Mouse (Mus musculus) CH12.LX (cell line): ENCODE results near the gene Zfp787. TPM values are rescaled to one million over a fixed set of nuclear protein-coding genes. Genes with fewer than 3 reads are reported as not detected.
"Not testable (repeated sequence)": the region's sequence is repeated elsewhere in the genome, so short reads cannot be mapped to it uniquely, and the experiment has no call there.

Experiments
- DNase-seq: peaks from one replicate; pipeline ENCODE4 v3.0.0-alpha.2; 2013; ENCODE audit errors: extremely low read depth
- H3K27ac ChIP-seq: 2 replicates; pipeline ENCODE4 v1.5.1; 2012; ENCODE audit warnings: low read depth, mild to moderate bottlenecking, control low read depth, moderate library complexity; ENCODE audit not compliant: insufficient read depth
- H3K27me3 ChIP-seq: replicated peaks from 2 replicates; pipeline ENCODE3; 2012; ENCODE audit warnings: inconsistent platforms
- H3K36me3 ChIP-seq, 2 experiments: replicated peaks in 1 of 2; 2 replicates each; pipeline versions ENCODE3 to v1.6.1; 2012; ENCODE audit warnings: inconsistent platforms in 1 of 2, low read length in 1 of 2, mild to moderate bottlenecking in 1 of 2, mixed read lengths in 1 of 2, moderate library complexity in 1 of 2; ENCODE audit not compliant: control insufficient read depth in 1 of 2, insufficient read depth in 1 of 2
- H3K4me1 ChIP-seq, 2 experiments: 2 replicates each; pipeline ENCODE4 v1.6.1; 2012; ENCODE audit warnings: inconsistent platforms in 1 of 2, moderate library complexity in 1 of 2; ENCODE audit not compliant: insufficient read depth in 2 of 2, control insufficient read depth in 1 of 2
- H3K4me2 ChIP-seq: 2 replicates; pipeline ENCODE4 v1.6.1; 2012; ENCODE audit warnings: low read depth, mild to moderate bottlenecking, control low read depth; ENCODE audit not compliant: poor library complexity, insufficient read depth, severe bottlenecking
- H3K4me3 ChIP-seq, 3 experiments: fragments of 150-350 bp in 1 of 3; sonication (generic) in 1 of 3; replicated peaks in 1 of 3; 2 replicates each; pipeline versions ENCODE3 to v1.5.1; 2011 to 2012; ENCODE audit warnings: low read depth in 2 of 3, low read length in 2 of 3, mild to moderate bottlenecking in 2 of 3, moderate library complexity in 2 of 3, control low read depth in 1 of 3, improper control_type of control experiment in 1 of 3, inconsistent platforms in 1 of 3, mixed read lengths in 1 of 3; ENCODE audit not compliant: poor library complexity in 1 of 3
- H3K79me2 ChIP-seq: replicated peaks from 2 replicates; pipeline ENCODE4 v1.6.1; 2012; ENCODE audit warnings: mild to moderate bottlenecking, moderate library complexity; ENCODE audit not compliant: control insufficient read depth, poor library complexity, insufficient read depth, severe bottlenecking; ENCODE audit errors: extremely low read depth
- H3K9ac ChIP-seq: 2 replicates; pipeline ENCODE4 v1.6.1; 2012; ENCODE audit warnings: low read depth, mild to moderate bottlenecking, control low read depth, moderate library complexity; ENCODE audit not compliant: insufficient read depth
- H3K9me3 ChIP-seq: replicated peaks from 2 replicates; pipeline ENCODE3; 2012; ENCODE audit warnings: low read length, inconsistent platforms, mixed read lengths
- CHD2 ChIP-seq: IDR thresholded peaks from 2 replicates; pipeline ENCODE4 v1.6.1; 2011; ENCODE audit warnings: low read length, improper control_type of control experiment
- CTCF ChIP-seq, 2 experiments: IDR thresholded peaks in 1 of 2; conservative IDR thresholded peaks in 1 of 2; 2 replicates each; pipeline ENCODE4 v1.5.1; 2011 to 2012; ENCODE audit warnings: low read depth in 2 of 2, low read length in 2 of 2, improper control_type of control experiment in 1 of 2, inconsistent platforms in 1 of 2, mild to moderate bottlenecking in 1 of 2, moderate library complexity in 1 of 2
- ELF1 ChIP-seq: IDR thresholded peaks from 2 replicates; pipeline ENCODE4 v1.6.1; 2014; ENCODE audit warnings: low read depth, mild to moderate bottlenecking, inconsistent platforms, low read length, improper control_type of control experiment
- HCFC1 ChIP-seq: IDR thresholded peaks from 2 replicates; pipeline ENCODE4 v1.6.1; 2012; ENCODE audit warnings: low read depth, mild to moderate bottlenecking, inconsistent platforms, low read length, improper control_type of control experiment
- IRF4 ChIP-seq: IDR thresholded peaks from 2 replicates; pipeline ENCODE4 v1.6.1; 2014; ENCODE audit warnings: low read depth, mild to moderate bottlenecking, inconsistent platforms, low read length, improper control_type of control experiment
- MAZ ChIP-seq: IDR thresholded peaks from 2 replicates; pipeline ENCODE4 v1.6.1; 2012; ENCODE audit warnings: low read depth, mild to moderate bottlenecking, inconsistent platforms, low read length, improper control_type of control experiment, moderate library complexity
- MEF2A ChIP-seq: IDR thresholded peaks from 2 replicates; pipeline ENCODE4 v1.6.1; 2014; ENCODE audit warnings: low read depth, mild to moderate bottlenecking, inconsistent platforms, low read length, improper control_type of control experiment, borderline replicate concordance
- MXI1 ChIP-seq: IDR thresholded peaks from 2 replicates; pipeline ENCODE4 v1.6.1; 2011; ENCODE audit warnings: mild to moderate bottlenecking, low read depth, low read length, improper control_type of control experiment
- NRF1 ChIP-seq: IDR thresholded peaks from 2 replicates; pipeline ENCODE4 v1.6.1; 2014; ENCODE audit warnings: low read depth, mild to moderate bottlenecking, inconsistent platforms, low read length, improper control_type of control experiment, moderate library complexity
- PAX5 ChIP-seq: IDR thresholded peaks from 2 replicates; pipeline ENCODE4 v1.6.1; 2012; ENCODE audit warnings: low read length, inconsistent platforms, mixed read lengths
- POLR2A ChIP-seq: IDR thresholded peaks from 2 replicates; pipeline ENCODE4 v1.6.1; 2011; ENCODE audit warnings: low read depth, mild to moderate bottlenecking, improper control_type of control experiment, low read length
- RAD21 ChIP-seq: IDR thresholded peaks from 2 replicates; pipeline ENCODE4 v1.6.1; 2011; ENCODE audit warnings: low read depth, mild to moderate bottlenecking, low read length, improper control_type of control experiment, moderate library complexity
- SMC3 ChIP-seq: IDR thresholded peaks from 2 replicates; pipeline ENCODE4 v1.6.1; 2011; ENCODE audit warnings: low read depth, low read length, improper control_type of control experiment
- TBP ChIP-seq: conservative IDR thresholded peaks from 2 replicates; pipeline ENCODE4 v1.6.1; 2011; ENCODE audit warnings: low read depth, low read length, improper control_type of control experiment
- ZC3H11A ChIP-seq: IDR thresholded peaks from 2 replicates; pipeline ENCODE4 v1.6.1; 2012; ENCODE audit warnings: low read depth, mild to moderate bottlenecking, inconsistent platforms, low read length, improper control_type of control experiment
- ZMIZ1 ChIP-seq: IDR thresholded peaks from 2 replicates; pipeline ENCODE4 v1.6.1; 2012; ENCODE audit warnings: low read depth, mild to moderate bottlenecking, inconsistent platforms, low read length, improper control_type of control experiment
- dilution Hi-C: fragments of 300-500 bp; cut with MboI; formaldehyde crosslinking; loops from 2 replicates; pipeline ENCODE4 v1.14.3; 2020; ENCODE audit warnings: low sequenced_read_pairs; ENCODE audit not compliant: extremely low pct_unique_long_range_greater_than_20kb, extremely low pct_ligation_motif_present
- in situ Hi-C: fragments of 300-500 bp; cut with MboI; formaldehyde crosslinking; loops from 3 replicates; pipeline ENCODE4 v1.14.3; 2019; ENCODE audit warnings: low sequenced_read_pairs, low pct_ligation_motif_present, low pct_unique_long_range_greater_than_20kb, mixed read lengths
- polyA plus RNA-seq: library from polyadenylated mRNA; unstranded; fragments of >175 nt; gene quantifications from 2 replicates; pipeline ENCODE4 v1.2.1, GENCODE M21; 2012; ENCODE audit warnings: low read depth; ENCODE audit not compliant: insufficient read length
- total RNA-seq, 2 experiments: library from RNA; depleted of rRNA; stranded (reverse); fragments of 300-350 nt in 1 of 2; fragments of >200 nt in 1 of 2; gene quantifications; 2 replicates each; pipeline ENCODE4 v1.2.3; 2012 to 2014

The Zfp787 gene
- total and polyA plus RNA-seq, 3 experiments, result 19.0 to 28.3 (median 22.1) TPM

- Histone ChIP-seq H3K4me2 (no peak overlapping the region), H3K9ac (no peak overlapping the region), H3K36me3 (peaks cover 5 to 19% of the 10 kb centered on the region in 2 experiments), H3K4me3 (no peak overlapping the region), H3K79me2 (no peaks in the 10 kb centered on the region), H3K4me1 (0 out of 4 replicates have a peak, but pooled peaks cover 0 to 3% of the 10 kb centered on the region in 2 experiments), H3K27me3 (no peaks in the 10 kb centered on the region), H3K27ac (no peak overlapping the region), H3K9me3 (no peaks in the 10 kb centered on the region)
- in situ Hi-C loops, result loop anchor here (5.0 kb wide), 1 partner anchor 65 kb away; no protein-coding TSS in a partner anchor
- dilution Hi-C loops, result no loop called here
- TF ChIP-seq MEF2A (no peak), ELF1 (no peak), IRF4 (no peak), CTCF (conservative IDR thresholded peaks at IDR 0.05 in 1 of 2, IDR thresholded peaks at IDR 0.05 in 1 of 2; ENCODE audit: low read depth in 2 of 2, low read length in 2 of 2) (peak; percentile 94 to 95), ZC3H11A (peak; percentile 29; the same call in 1 of the 2 replicates), HCFC1 (no peak), RAD21 (peak; percentile 86), CHD2 (no peak), ZMIZ1 (no peak), SMC3 (peak; percentile 93), MXI1 (no peak), MAZ (no peak), POLR2A (no peak), NRF1 (no peak), TBP (no peak), PAX5 (no peak)
- peak; percentile 87 for DNase-seq
Measured at GRCm38 (mm10) chr7:6126690-6127448, 28.9 kb downstream of the Zfp787 start.

GRCm38 (mm10) chr7:6121128-6121527 lies 34.7 kb downstream of the Zfp787 start:
- H3K4me2 ChIP-seq, DNase-seq, H3K36me3 ChIP-seq, H3K27ac ChIP-seq, H3K79me2 ChIP-seq, H3K4me1 ChIP-seq, H3K9me3 ChIP-seq, H3K9ac ChIP-seq, H3K27me3 ChIP-seq, dilution Hi-C loops, H3K4me3 ChIP-seq, in situ Hi-C loops: not testable (repeated sequence)
